Mouse (Mus musculus) myocyte (in vitro differentiated cells): ENCODE data around the gene Uba52. TPM values are rescaled to one million over a fixed set of nuclear protein-coding genes. Genes with fewer than 3 reads are reported as not detected.

ENCODE experiments used
- H3K27me3 ChIP-seq: one replicate; pipeline ENCODE4 v1.6.1; 2011; ENCODE audit not compliant: control insufficient read depth, insufficient read depth, insufficient read length
- H3K36me3 ChIP-seq: one replicate; pipeline ENCODE4 v1.6.1; 2011; ENCODE audit not compliant: control insufficient read depth, insufficient read depth
- H3K4me2 ChIP-seq: one replicate; pipeline ENCODE4 v1.6.1; 2011; ENCODE audit warnings: low read depth, control low read depth
- H3K4me3 ChIP-seq: one replicate; pipeline ENCODE4 v1.5.1; 2011; ENCODE audit warnings: mild to moderate bottlenecking, control low read depth, moderate library complexity
- H3K79me2 ChIP-seq: one replicate; pipeline ENCODE4 v1.6.1; 2011; ENCODE audit not compliant: control insufficient read depth, insufficient read depth
- H3ac ChIP-seq: one replicate; pipeline ENCODE4 v1.6.1; 2011; ENCODE audit not compliant: control insufficient read depth, insufficient read length
- CEBPB ChIP-seq: IDR thresholded peaks from 2 replicates; pipeline ENCODE4 v1.6.1; 2011; ENCODE audit warnings: mild to moderate bottlenecking, moderate library complexity; ENCODE audit not compliant: poor library complexity, insufficient read depth, severe bottlenecking
- E2F4 ChIP-seq: IDR thresholded peaks from one replicate; pipeline ENCODE4 v1.6.1; 2011; ENCODE audit warnings: mild to moderate bottlenecking, control low read depth, moderate library complexity; ENCODE audit not compliant: insufficient read depth
- MAX ChIP-seq: IDR thresholded peaks from one replicate; pipeline ENCODE4 v1.6.1; 2011; ENCODE audit warnings: low read depth, mild to moderate bottlenecking, control low read depth
- MYOD1 ChIP-seq, 3 experiments: IDR thresholded peaks; one replicate each; pipeline ENCODE4 v1.6.1; 2011; ENCODE audit warnings: control low read depth in 2 of 3, low read depth in 2 of 3, mild to moderate bottlenecking in 2 of 3, moderate library complexity in 1 of 3; ENCODE audit not compliant: insufficient read length in 2 of 3, control insufficient read depth in 1 of 3
- MYOG ChIP-seq, 3 experiments: IDR thresholded peaks; one replicate each; pipeline ENCODE4 v1.6.1; 2011; ENCODE audit warnings: control low read depth in 2 of 3, low read depth in 2 of 3, mild to moderate bottlenecking in 2 of 3; ENCODE audit not compliant: insufficient read length in 2 of 3, control insufficient read depth in 1 of 3, insufficient read depth in 1 of 3
- POLR2A ChIP-seq: IDR thresholded peaks from one replicate; pipeline ENCODE4 v1.6.1; 2011; ENCODE audit warnings: low read depth, mild to moderate bottlenecking, control low read depth, moderate library complexity; ENCODE audit not compliant: insufficient read length
- POLR2AphosphoS2 ChIP-seq: IDR thresholded peaks from one replicate; pipeline ENCODE4 v1.6.1; 2011; ENCODE audit warnings: low read depth, control low read depth; ENCODE audit not compliant: insufficient read length
- REST ChIP-seq: IDR thresholded peaks from one replicate; pipeline ENCODE4 v1.6.1; 2011; ENCODE audit warnings: mild to moderate bottlenecking, control low read depth, moderate library complexity; ENCODE audit not compliant: insufficient read depth, insufficient read length
- SRF ChIP-seq: IDR thresholded peaks from one replicate; pipeline ENCODE4 v1.6.1; 2011; ENCODE audit warnings: low read depth; ENCODE audit not compliant: control insufficient read depth, insufficient read length
- TCF12 ChIP-seq: IDR thresholded peaks from one replicate; pipeline ENCODE4 v1.6.1; 2011; ENCODE audit warnings: mild to moderate bottlenecking, control low read depth; ENCODE audit not compliant: poor library complexity, insufficient read depth, severe bottlenecking
- TCF3 ChIP-seq: IDR thresholded peaks from one replicate; pipeline ENCODE4 v1.6.1; 2011; ENCODE audit warnings: low read depth, control low read depth; ENCODE audit not compliant: insufficient read length
- USF1 ChIP-seq: IDR thresholded peaks from one replicate; pipeline ENCODE4 v1.6.1; 2011; ENCODE audit warnings: low read depth, mild to moderate bottlenecking, control low read depth, moderate library complexity
- polyA plus RNA-seq: library from polyadenylated mRNA; unstranded; fragments of >200 nt; fragmentation: generic; extraction: Trizol; gene quantifications from one replicate; pipeline ENCODE4 v1.2.1, GENCODE M21; 2012; ENCODE audit warnings: missing spikeins

Uba52 gene
- polyA plus RNA-seq, 1 experiment = 2,253 TPM

DNA sequence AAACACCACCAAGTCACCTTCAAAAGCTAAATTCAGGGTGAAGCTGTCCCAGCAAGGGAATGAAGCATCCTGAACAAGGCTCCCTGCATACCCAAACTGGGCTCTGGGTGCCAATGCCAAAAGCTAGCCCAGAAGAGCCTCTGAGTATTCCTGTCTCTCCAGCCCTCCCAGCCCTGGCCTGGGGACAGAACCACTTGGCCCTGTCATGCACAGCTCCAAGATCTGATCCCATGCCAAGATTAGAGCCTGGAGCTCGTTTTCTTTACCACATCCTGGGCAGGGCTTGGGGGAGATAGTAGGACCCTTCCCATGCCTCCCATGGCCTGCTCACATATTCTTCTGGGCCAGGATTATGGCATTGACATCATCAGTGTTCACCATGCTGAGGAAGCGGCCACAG, 9.0 kb upstream of the Uba52 start:
- H3K4me3 ChIP-seq = no peak overlapping the region
- no peaks in the 10 kb centered on the region for H3K27me3 ChIP-seq
- H3K4me2 ChIP-seq = no peak overlapping the region
- H3K79me2 ChIP-seq = no peaks in the 10 kb centered on the region
- no peak overlapping the region for H3ac ChIP-seq
- H3K36me3 ChIP-seq = peaks cover 11% of the 10 kb centered on the region
- TF ChIP-seq POLR2AphosphoS2 = no peak

DNA sequence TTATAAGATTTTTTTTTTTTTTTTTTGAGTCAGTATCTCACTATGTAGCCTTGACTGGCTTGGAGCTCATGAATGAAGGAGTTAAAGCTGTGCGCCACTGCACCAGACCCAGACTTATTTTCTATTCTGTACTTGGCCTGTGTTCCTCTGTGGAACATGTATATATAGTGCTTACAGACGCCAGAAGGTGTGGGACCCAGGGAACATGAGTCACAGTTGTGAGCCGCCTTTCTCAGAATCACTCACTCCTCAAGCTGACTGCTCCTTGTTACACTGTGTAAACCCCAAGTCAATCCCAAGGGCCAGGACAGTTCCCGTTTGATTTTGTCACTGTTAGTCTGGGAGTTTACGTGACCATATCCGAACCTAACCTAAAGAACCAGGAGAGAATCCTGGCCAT, 8.4 kb upstream of the Uba52 start:
- TF ChIP-seq CEBPB (no peak), REST (no peak), TCF12 (no peak), TCF3 (no peak), MYOD1 (IDR thresholded peaks at IDR 0.05; ENCODE audit: control insufficient read depth in 1 of 3, insufficient read length in 2 of 3, low read depth in 2 of 3) (no peak), POLR2AphosphoS2 (no peak)
- no peak overlapping the region for H3ac ChIP-seq

GRCm38 (mm10) chr8:70517940-70518643, 7.5 kb upstream of the Uba52 start:
- no peak for TF ChIP-seq TCF12
- peak; percentile 70 for TF ChIP-seq POLR2AphosphoS2
- no peak for TF ChIP-seq CEBPB
- TF ChIP-seq E2F4 = no peak
- no peak for TF ChIP-seq REST
- TF ChIP-seq POLR2A = no peak
- TF ChIP-seq TCF3 = no peak
- Histone ChIP-seq H3K4me2 (no peak overlapping the region), H3K36me3 (peaks cover 11% of the 10 kb centered on the region), H3ac (no peak overlapping the region), H3K4me3 (no peak overlapping the region), H3K79me2 (no peaks in the 10 kb centered on the region), H3K27me3 (no peaks in the 10 kb centered on the region)

More for the DNA sequence above, 8.4 kb upstream of the Uba52 start:
- H3K27me3 ChIP-seq = no peaks in the 10 kb centered on the region
- no peaks in the 10 kb centered on the region for H3K79me2 ChIP-seq
- no peak overlapping the region for H3K4me2 ChIP-seq
- H3K36me3 ChIP-seq = peaks cover 11% of the 10 kb centered on the region
- no peak overlapping the region for H3K4me3 ChIP-seq

- Histone ChIP-seq H3K79me2 (peaks cover 34% of the 10 kb centered on the region), H3K36me3 (peaks cover 5% of the 10 kb centered on the region), H3ac (no peak overlapping the region), H3K27me3 (no peaks in the 10 kb centered on the region), H3K4me3 (no peak overlapping the region), H3K4me2 (peak overlapping the region; percentile 18)
- TF ChIP-seq TCF3 (no peak), MAX (no peak), POLR2AphosphoS2 (no peak), REST (no peak), SRF (no peak), MYOG (IDR thresholded peaks at IDR 0.05; ENCODE audit: control insufficient read depth in 1 of 3, insufficient read depth in 1 of 3, insufficient read length in 2 of 3, low read depth in 2 of 3) (no peak), USF1 (no peak), TCF12 (no peak), MYOD1 (IDR thresholded peaks at IDR 0.05; ENCODE audit: control insufficient read depth in 1 of 3, insufficient read length in 2 of 3, low read depth in 2 of 3) (no peak), E2F4 (no peak), POLR2A (no peak), CEBPB (no peak)
These were observed 2.8 kb upstream of the Uba52 start for GRCm38 (mm10) chr8:70513441-70513840.

- Histone ChIP-seq H3K4me3 (no peak overlapping the region), H3K36me3 (peaks cover 15% of the 10 kb centered on the region), H3K27me3 (no peaks in the 10 kb centered on the region), H3ac (no peak overlapping the region), H3K4me2 (no peak overlapping the region), H3K79me2 (peaks cover 35% of the 10 kb centered on the region)
- TF ChIP-seq SRF (no peak), MYOG (IDR thresholded peaks at IDR 0.05; ENCODE audit: control insufficient read depth in 1 of 3, insufficient read depth in 1 of 3, insufficient read length in 2 of 3, low read depth in 2 of 3) (no peak), MYOD1 (IDR thresholded peaks at IDR 0.05; ENCODE audit: control insufficient read depth in 1 of 3, insufficient read length in 2 of 3, low read depth in 2 of 3) (no peak), USF1 (no peak), POLR2A (no peak), REST (no peak), POLR2AphosphoS2 (no peak), CEBPB (no peak), E2F4 (no peak), MAX (no peak), TCF12 (no peak), TCF3 (no peak)
These were observed 1.8 kb upstream of the Uba52 start for GRCm38 (mm10) chr8:70512253-70512903.
